Mouse (Mus musculus) adrenal gland, adult 2 months (tissue): ENCODE measurements around the gene Abcc6. TPM values are rescaled to one million over a fixed set of nuclear protein-coding genes. Genes with fewer than 3 reads are reported as not detected.
"Not testable (repeated sequence)": the region's sequence is repeated elsewhere in the genome, so short reads cannot be mapped to it uniquely, and the experiment has no call there.

ENCODE experiments used
- DNase-seq: peaks from one replicate; pipeline ENCODE4 v3.0.0; 2021
- polyA plus RNA-seq: library from polyadenylated mRNA; depleted of rRNA; stranded (reverse); fragments of >200 nt; gene quantifications from 2 replicates; pipeline ENCODE4 v1.2.3, GENCODE M21; 2012
- total RNA-seq, 2 experiments: library from RNA; stranded (reverse); gene quantifications; 2 replicates each; pipeline ENCODE4 v1.2.3; 2021

The Abcc6 gene
- total and polyA plus RNA-seq, 3 experiments, result 0.14 to 0.66 (median 0.30) TPM

GRCm38 (mm10) chr7:46028681-46029080 is 1.4 kb downstream of the Abcc6 start:
- DNase-seq, result no peak

GRCm38 (mm10) chr7:46025436-46025835 is 4.7 kb downstream of the Abcc6 start:
- DNase-seq, result no peak

GRCm38 (mm10) chr7:46021951-46022350 is 8.2 kb downstream of the Abcc6 start:
- DNase-seq, result no peak

GRCm38 (mm10) chr7:46019594-46019993 is 10.5 kb downstream of the Abcc6 start:
- DNase-seq, result no peak

GRCm38 (mm10) chr7:46013266-46014010 is 16.7 kb downstream of the Abcc6 start:
- peak; percentile 47 for DNase-seq

- DNase-seq, result no peak
These were observed 18.0 kb downstream of the Abcc6 start for GRCm38 (mm10) chr7:46012121-46012520.

GRCm38 (mm10) chr7:46009578-46009977 is 20.5 kb downstream of the Abcc6 start:
- peak; percentile 63 for DNase-seq

GRCm38 (mm10) chr7:46002748-46003147 is 27.4 kb downstream of the Abcc6 start:
- DNase-seq, result no peak

GRCm38 (mm10) chr7:46000577-46000976 is 29.5 kb downstream of the Abcc6 start:
- no peak for DNase-seq

GRCm38 (mm10) chr7:45992470-45992869 is 37.6 kb downstream of the Abcc6 start:
- DNase-seq, result no peak

- no peak for DNase-seq
These were observed 41.8 kb downstream of the Abcc6 start for GRCm38 (mm10) chr7:45988344-45988743.

- DNase-seq, result no peak
These were observed 43.2 kb downstream of the Abcc6 start for GRCm38 (mm10) chr7:45986893-45987292.

GRCm38 (mm10) chr7:45981612-45982011 is 48.5 kb downstream of the Abcc6 start:
- DNase-seq, result no peak

- no peak for DNase-seq
These were observed 55.6 kb downstream of the Abcc6 start for GRCm38 (mm10) chr7:45974512-45974911.

- DNase-seq, result no peak
These were observed 56.0 kb downstream of the Abcc6 start for GRCm38 (mm10) chr7:45974103-45974502.

- DNase-seq, result peak; percentile 11
These were observed 56.8 kb downstream of the Abcc6 start for GRCm38 (mm10) chr7:45973271-45973687.

- DNase-seq, result no peak
These were observed 58.0 kb downstream of the Abcc6 start for GRCm38 (mm10) chr7:45971831-45972723.

GRCm38 (mm10) chr7:45956611-45957010 is 73.5 kb downstream of the Abcc6 start:
- no peak for DNase-seq

GRCm38 (mm10) chr7:45949061-45949460 is 81.0 kb downstream of the Abcc6 start:
- DNase-seq, result no peak

GRCm38 (mm10) chr7:45943280-45943679 is 86.8 kb downstream of the Abcc6 start:
- not testable (repeated sequence) for DNase-seq

GRCm38 (mm10) chr7:45941986-45942385 is 88.1 kb downstream of the Abcc6 start:
- peak; percentile 88 for DNase-seq

- no peak for DNase-seq
These were observed 90.3 kb downstream of the Abcc6 start for GRCm38 (mm10) chr7:45939836-45940235.

- DNase-seq, result peak; percentile 69
These were observed 95.0 kb downstream of the Abcc6 start for GRCm38 (mm10) chr7:45935114-45935513.
